Mouse (Mus musculus): ENCODE data around the gene Kctd20. TPM values are rescaled to one million over a fixed set of nuclear protein-coding genes. Genes with fewer than 3 reads are reported as not detected.

The Kctd20 gene
- 61.7 TPM for polyA plus RNA-seq (2017; shearing (Covaris generic))

GRCm38 (mm10) chr17:28951831-28952799, at the start of gene Kctd20:
Gene Kctd20, plus strand, starts transcription at chr17:28951950.

GRCm38 (mm10) chr17:28915060-28915628, 36.6 kb upstream of the Kctd20 start, which contains the start of gene 4930539E08Rik:
Gene 4930539E08Rik, minus strand, starts transcription at chr17:28915324.

GRCm38 (mm10) chr17:28943740-28944139, 8.0 kb upstream of the Kctd20 start, which contains the start of gene Pxt1:
Gene Pxt1, minus strand, starts transcription at chr17:28943840.

GRCm38 (mm10) chr17:29007641-29008325, 56.0 kb downstream of the Kctd20 start, which contains the start of gene Stk38:
Gene Stk38, minus strand, starts transcription at chr17:29007995.

Other genes with a start within 250 kb of the Kctd20 start
- 8.5 TPM for gene AC170998.1, start 225.9 kb upstream of the Kctd20 start, polyA plus RNA-seq (2017; shearing (Covaris generic))
- not detected for gene Mapk13, start 182.7 kb upstream of the Kctd20 start, polyA plus RNA-seq (2017; shearing (Covaris generic))
- gene Brpf3, start 150.9 kb upstream of the Kctd20 start, polyA plus RNA-seq (2017; shearing (Covaris generic)), result 15.1 TPM
- not detected for gene Pnpla1, start 93.5 kb upstream of the Kctd20 start, polyA plus RNA-seq (2017; shearing (Covaris generic))
- gene 4930539E08Rik, start 36.6 kb upstream of the Kctd20 start, polyA plus RNA-seq (2017; shearing (Covaris generic)), result 0.16 TPM
- not detected for gene Pxt1, start 8.1 kb upstream of the Kctd20 start, polyA plus RNA-seq (2017; shearing (Covaris generic))
- 310 TPM for gene Stk38, start 56.0 kb downstream of the Kctd20 start, polyA plus RNA-seq (2017; shearing (Covaris generic))
- gene Srsf3, start 80.7 kb downstream of the Kctd20 start, polyA plus RNA-seq (2017; shearing (Covaris generic)), result 528 TPM
- gene Cdkn1a, start 139.0 kb downstream of the Kctd20 start, polyA plus RNA-seq (2017; shearing (Covaris generic)), result 140 TPM
- not detected for gene Rab44, start 162.2 kb downstream of the Kctd20 start, polyA plus RNA-seq (2017; shearing (Covaris generic))

All from effector memory CD4-positive, alpha-beta T cell, adult 7 months (primary cell).